Mouse (Mus musculus) embryonic facial prominence, embryonic 13.5 days (tissue): ENCODE data around the gene Tppp3. TPM values are rescaled to one million over a fixed set of nuclear protein-coding genes. Genes with fewer than 3 reads are reported as not detected.

Experiments used
- ATAC-seq: fragments of 200-750 bp; cut with Nextera tagmentation; 2 replicates; pipeline ENCODE4 v1.8.0; 2017; ENCODE audit warnings: low read depth; ENCODE audit not compliant: insufficient number of reproducible peaks, insufficient read depth, low FRiP score, low TSS enrichment
- H3K27ac ChIP-seq: fragments of 300-500 bp; sonication (generic); 2 replicates; pipeline ENCODE4 v1.5.1; 2015; ENCODE audit warnings: moderate library complexity, mild to moderate bottlenecking, inconsistent platforms
- H3K27me3 ChIP-seq: fragments of 300-500 bp; sonication (generic); 2 replicates; pipeline ENCODE4 v1.6.1; 2015; ENCODE audit warnings: mild to moderate bottlenecking, inconsistent platforms
- H3K36me3 ChIP-seq: fragments of 300-500 bp; sonication (generic); 2 replicates; pipeline ENCODE4 v1.6.1; 2015; ENCODE audit warnings: mild to moderate bottlenecking, inconsistent platforms
- H3K4me1 ChIP-seq: fragments of 300-500 bp; sonication (generic); 2 replicates; pipeline ENCODE4 v1.6.1; 2015; ENCODE audit warnings: inconsistent platforms
- H3K4me2 ChIP-seq: fragments of 300-500 bp; sonication (generic); 2 replicates; pipeline ENCODE4 v1.6.1; 2015; ENCODE audit warnings: moderate library complexity, mild to moderate bottlenecking, inconsistent platforms
- H3K4me3 ChIP-seq: fragments of 300-500 bp; sonication (generic); 2 replicates; pipeline ENCODE4 v1.5.1; 2015; ENCODE audit warnings: mild to moderate bottlenecking, inconsistent platforms
- H3K9ac ChIP-seq: fragments of 300-500 bp; sonication (generic); 2 replicates; pipeline ENCODE4 v1.6.1; 2015; ENCODE audit warnings: mild to moderate bottlenecking, inconsistent platforms
- H3K9me3 ChIP-seq: fragments of 300-500 bp; sonication (generic); 2 replicates; pipeline ENCODE4 v1.6.1; 2016; ENCODE audit warnings: inconsistent platforms
- WGBS: fragments of 180-500 bp; shearing (Covaris S2); methylation state at CpG from one replicate; pipeline ENCODE4 v1.1.7; 2015; ENCODE audit warnings: mixed read lengths; 5-methylcytosine and 5-hydroxymethylcytosine counted together
- polyA plus RNA-seq: library from polyadenylated mRNA; unstranded; fragments of >200 nt; fragmentation: Nextera tagmentation; extraction: Ambion mirVana; gene quantifications from 2 replicates; pipeline ENCODE4 v1.2.1, GENCODE M21; 2015

Gene Tppp3
- polyA plus RNA-seq, 1 experiment from 2014 or later = 23.1 TPM

DNA sequence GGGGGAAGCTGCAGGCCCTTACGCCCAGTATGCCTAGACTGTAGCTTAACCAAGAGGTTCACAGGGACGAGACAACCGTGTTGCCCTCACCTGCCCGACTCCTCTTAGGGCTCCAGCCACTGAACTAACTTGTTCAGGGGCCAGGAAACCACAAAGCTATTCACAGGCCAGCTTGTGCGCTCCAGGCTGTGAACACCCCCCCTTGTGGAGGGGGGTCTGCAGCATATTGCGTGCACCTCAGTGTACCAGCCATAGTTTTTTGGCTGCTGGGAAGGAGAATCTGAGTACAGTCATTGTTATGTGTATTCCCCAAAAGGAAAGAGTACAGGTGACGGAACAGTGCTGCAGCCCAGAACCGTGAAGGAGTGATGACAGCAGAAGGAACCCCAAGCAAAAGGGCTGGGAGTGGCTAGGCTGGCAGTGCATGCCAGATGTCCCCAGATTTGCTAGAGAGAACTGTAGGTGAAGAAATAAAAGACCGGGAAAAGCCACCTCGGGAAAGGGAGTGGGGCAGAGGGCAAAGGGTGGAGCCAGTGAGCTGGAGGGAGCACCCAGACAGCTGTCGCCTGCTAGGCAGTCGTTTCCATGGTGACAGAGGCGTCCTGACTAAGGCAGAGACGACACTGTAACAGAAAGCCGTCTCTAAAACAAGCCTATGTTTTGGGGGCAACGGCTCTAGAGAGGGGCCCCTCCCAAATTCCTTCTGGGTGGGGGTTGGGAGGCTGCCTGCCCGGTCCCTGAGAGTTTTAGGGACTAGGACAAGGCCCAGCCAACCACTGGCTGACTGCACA lies 2.7 kb upstream of the Tppp3 start:
- no peak for ATAC-seq
- Histone ChIP-seq H3K4me1 (peaks cover 42% of the 10 kb centered on the region), H3K27me3 (peaks cover 57% of the 10 kb centered on the region), H3K9me3 (no peaks in the 10 kb centered on the region), H3K36me3 (peaks cover 50% of the 10 kb centered on the region), H3K9ac (peak overlapping the region; percentile 49; the same call in 1 of the 2 replicates), H3K4me3 (no peak overlapping the region), H3K27ac (no peak overlapping the region), H3K4me2 (no peak overlapping the region)
- WGBS = 24% methylated on average over 17 of the region's 17 CpGs

DNA sequence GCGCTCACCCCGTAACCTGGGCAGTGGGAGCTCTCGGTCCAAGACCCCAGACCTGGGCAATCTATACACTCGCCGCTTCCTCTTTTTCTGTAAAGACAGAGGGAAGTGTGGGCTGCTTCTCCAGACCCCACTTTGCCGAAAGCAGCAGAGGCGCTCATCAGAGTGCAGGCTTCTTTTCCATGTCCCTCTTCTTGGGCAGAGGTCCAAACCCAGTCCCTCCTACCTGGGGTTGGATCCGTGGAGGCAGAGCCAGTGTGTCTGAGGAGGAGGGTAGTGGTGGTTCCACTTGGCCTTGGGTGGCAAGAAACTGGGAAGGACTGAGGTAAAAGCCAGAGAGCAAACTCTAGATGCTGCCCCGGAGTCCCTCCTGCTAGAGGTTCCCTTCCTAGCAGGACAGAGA lies 1.7 kb upstream of the Tppp3 start:
- Histone ChIP-seq H3K36me3 (peaks cover 41% of the 10 kb centered on the region), H3K4me2 (no peak overlapping the region), H3K4me1 (peaks cover 46% of the 10 kb centered on the region), H3K27me3 (peaks cover 57% of the 10 kb centered on the region), H3K27ac (no peak overlapping the region), H3K9ac (no peak overlapping the region), H3K4me3 (no peak overlapping the region), H3K9me3 (no peaks in the 10 kb centered on the region)
- WGBS = 53% methylated on average over 9 of the region's 9 CpGs
- ATAC-seq = no peak

DNA sequence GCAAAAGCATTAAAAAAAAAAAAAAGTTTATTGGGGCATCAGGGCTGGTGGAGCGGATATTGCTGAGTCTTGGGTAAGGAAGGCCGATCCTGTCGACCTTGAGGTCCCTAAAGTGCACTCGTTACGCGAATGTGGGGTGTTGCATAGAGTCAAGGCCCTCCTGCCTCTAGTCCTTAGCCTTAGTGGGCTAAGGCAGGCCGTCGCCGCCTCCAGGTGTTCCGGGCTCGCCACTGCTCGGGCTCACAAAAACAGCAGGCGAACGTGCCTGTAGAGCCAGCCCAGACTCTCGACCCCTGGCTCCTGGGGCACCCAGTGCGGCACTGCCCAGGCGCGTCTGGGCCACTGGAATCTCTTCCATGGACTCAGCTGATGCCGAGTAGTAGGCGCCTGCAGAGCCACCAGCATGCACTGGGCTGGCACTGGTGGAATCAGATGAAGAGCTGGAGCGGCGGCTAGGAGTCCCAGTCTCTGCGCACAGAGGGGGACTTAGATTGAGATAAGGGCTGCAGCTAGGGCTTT lies 1.1 kb upstream of the Tppp3 start:
- peaks cover 57% of the 10 kb centered on the region for H3K27me3 ChIP-seq
- no peak overlapping the region for H3K4me3 ChIP-seq
- no peak for ATAC-seq
- no peaks in the 10 kb centered on the region for H3K9me3 ChIP-seq
- WGBS = 32% methylated on average over 23 of the region's 23 CpGs
- H3K36me3 ChIP-seq = peaks cover 39% of the 10 kb centered on the region
- peaks cover 46% of the 10 kb centered on the region for H3K4me1 ChIP-seq
- no peak overlapping the region for H3K27ac ChIP-seq
- no peak overlapping the region for H3K4me2 ChIP-seq
- no peak overlapping the region for H3K9ac ChIP-seq

DNA sequence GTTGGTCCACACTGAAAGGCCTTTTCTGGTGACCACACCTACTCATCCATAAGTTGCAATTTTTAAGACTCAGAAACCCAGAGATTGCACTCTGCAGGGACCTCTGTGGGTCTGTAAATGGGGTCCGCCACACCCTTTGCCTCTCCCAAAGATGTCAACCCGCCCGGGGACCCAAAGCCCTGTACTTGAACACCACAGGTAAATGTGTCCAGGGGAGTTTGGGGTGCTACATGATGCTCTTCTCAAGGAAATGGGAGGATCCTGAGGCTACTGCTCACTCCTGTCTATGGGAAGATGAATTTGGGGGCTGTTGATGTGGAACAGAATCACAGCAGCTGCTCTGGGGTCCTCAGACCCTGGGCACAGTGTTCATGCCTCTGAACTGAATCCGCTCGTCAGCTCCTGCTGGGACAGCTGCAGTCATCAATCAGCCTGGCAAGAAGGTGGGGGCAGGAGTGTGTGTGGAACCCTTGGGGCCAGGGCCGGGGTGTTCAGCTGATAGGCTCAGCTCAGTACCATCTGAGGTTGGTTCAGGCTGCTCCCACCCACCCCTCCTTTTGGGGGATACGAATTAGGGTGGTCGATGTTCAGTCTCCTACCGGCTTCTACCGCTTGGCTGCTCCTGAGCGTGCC lies 529 bp downstream of the Tppp3 start:
- Histone ChIP-seq H3K4me2 (peak overlapping the region; percentile 67), H3K4me1 (peaks cover 46% of the 10 kb centered on the region), H3K9ac (peak overlapping the region; percentile 62), H3K36me3 (peaks cover 33% of the 10 kb centered on the region), H3K27ac (no peak overlapping the region), H3K4me3 (peak overlapping the region; percentile 38), H3K27me3 (peaks cover 55% of the 10 kb centered on the region), H3K9me3 (no peaks in the 10 kb centered on the region)
- WGBS = 20% methylated on average over 11 of the region's 11 CpGs
- peak; percentile 38 for ATAC-seq

GRCm38 (mm10) chr8:105470262-105470661 lies 1.1 kb downstream of the Tppp3 start:
- H3K9me3 ChIP-seq = no peaks in the 10 kb centered on the region
- WGBS = 78% methylated on average over 5 of the region's 5 CpGs
- H3K27ac ChIP-seq = no peak overlapping the region
- no peak for ATAC-seq
- H3K4me3 ChIP-seq = no peak overlapping the region
- H3K4me2 ChIP-seq = peak overlapping the region; percentile 67; the same call in 1 of the 2 replicates
- peaks cover 49% of the 10 kb centered on the region for H3K27me3 ChIP-seq
- peaks cover 27% of the 10 kb centered on the region for H3K36me3 ChIP-seq
- no peak overlapping the region for H3K9ac ChIP-seq
- peaks cover 46% of the 10 kb centered on the region for H3K4me1 ChIP-seq

- Histone ChIP-seq H3K27ac (no peak overlapping the region), H3K4me2 (0 out of 2 replicates have a peak overlapping the region, but pooled peaks have one; percentile 67)
Measured at GRCm38 (mm10) chr8:105469816-105470215, 1.5 kb downstream of the Tppp3 start.

DNA sequence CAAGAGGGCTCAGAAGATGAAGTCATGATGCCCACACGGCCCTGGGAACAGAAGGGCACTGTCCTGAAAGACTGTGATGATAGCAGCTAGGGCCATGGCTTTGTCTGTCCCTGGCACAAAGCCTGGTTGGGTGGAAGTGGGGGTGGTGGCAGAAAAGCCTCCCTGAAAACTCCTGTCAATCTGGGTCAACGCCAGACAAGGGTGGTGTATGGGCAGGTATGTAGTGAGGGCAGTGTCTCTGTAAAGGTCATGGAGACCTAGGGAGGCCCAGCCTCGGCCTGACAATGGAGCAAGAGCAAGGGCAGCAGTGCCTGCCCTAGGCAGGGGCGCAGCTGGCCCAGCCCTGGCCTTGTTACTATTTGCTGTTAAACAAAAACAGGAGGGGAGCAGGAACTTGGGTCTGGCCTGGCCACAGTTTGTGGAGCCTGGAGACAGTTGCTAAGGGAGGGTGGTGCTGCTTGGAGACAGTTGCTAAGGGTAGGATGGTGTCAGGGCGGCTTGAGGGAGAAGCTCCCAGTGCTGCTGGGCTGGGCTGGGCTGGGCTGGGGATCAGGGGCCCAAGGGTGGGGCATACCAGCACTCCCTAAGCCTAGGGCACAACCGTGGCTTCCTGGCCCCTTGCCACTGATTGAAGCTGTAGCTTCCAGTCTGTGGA lies 2.2 kb downstream of the Tppp3 start:
- Histone ChIP-seq H3K36me3 (peaks cover 20% of the 10 kb centered on the region), H3K4me3 (no peak overlapping the region), H3K4me1 (peaks cover 38% of the 10 kb centered on the region), H3K27ac (no peak overlapping the region), H3K27me3 (peaks cover 39% of the 10 kb centered on the region), H3K9me3 (no peaks in the 10 kb centered on the region), H3K4me2 (no peak overlapping the region), H3K9ac (no peak overlapping the region)
- ATAC-seq = peak; percentile 21; the same call in 1 of the 2 replicates
- 44% methylated on average over 6 of the region's 6 CpGs for WGBS

More at GRCm38 (mm10) chr8:105469816-105470215, 1.5 kb downstream of the Tppp3 start:
- Histone ChIP-seq H3K4me3 (no peak overlapping the region), H3K9me3 (no peaks in the 10 kb centered on the region), H3K4me1 (peaks cover 43% of the 10 kb centered on the region), H3K36me3 (peaks cover 25% of the 10 kb centered on the region), H3K27me3 (peaks cover 45% of the 10 kb centered on the region), H3K9ac (no peak overlapping the region)
- no peak for ATAC-seq
- WGBS = 90% methylated on average over 5 of the region's 5 CpGs

DNA sequence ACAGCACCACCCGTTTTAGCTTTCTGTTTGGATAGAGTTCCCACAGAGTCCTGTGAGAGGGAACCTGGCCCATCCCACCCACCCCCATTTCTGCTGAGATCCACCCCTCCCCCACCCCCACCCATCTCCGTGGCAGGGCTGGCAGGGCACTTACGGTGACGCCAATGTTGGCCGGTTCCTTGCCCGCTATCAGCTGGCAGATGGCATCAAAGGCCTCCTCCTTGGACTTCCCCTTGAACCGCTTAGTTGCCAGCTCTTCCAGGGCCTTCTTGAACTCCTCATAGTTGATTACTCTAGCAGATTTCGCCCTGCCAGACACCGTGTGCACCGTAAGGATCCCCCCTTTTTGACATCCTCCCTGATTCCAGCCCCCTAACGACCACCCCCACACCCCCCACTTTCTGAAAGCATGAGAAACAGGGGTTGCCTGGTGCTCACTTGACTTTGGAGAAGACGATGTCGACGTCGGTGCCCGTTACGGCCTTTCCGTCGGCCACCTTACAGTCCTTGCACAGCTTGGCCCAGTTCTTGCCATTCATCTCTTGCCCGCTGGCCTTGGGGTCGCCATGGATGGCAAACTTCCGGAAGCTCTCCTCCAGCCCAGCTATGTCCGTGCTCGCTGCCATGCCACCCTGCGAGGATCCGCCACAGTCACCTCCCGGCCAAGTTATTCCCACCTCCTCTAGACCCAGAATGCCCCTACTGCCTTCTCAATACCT lies 3.2 kb downstream of the Tppp3 start:
- no peak overlapping the region for H3K27ac ChIP-seq
- H3K9ac ChIP-seq = no peak overlapping the region
- peaks cover 14% of the 10 kb centered on the region for H3K36me3 ChIP-seq
- H3K4me2 ChIP-seq = no peak overlapping the region
- H3K4me1 ChIP-seq = peaks cover 31% of the 10 kb centered on the region
- 92% methylated on average over 27 of the region's 27 CpGs for WGBS
- ATAC-seq = no peak
- no peak overlapping the region for H3K4me3 ChIP-seq
- no peaks in the 10 kb centered on the region for H3K9me3 ChIP-seq
- H3K27me3 ChIP-seq = peaks cover 29% of the 10 kb centered on the region

DNA sequence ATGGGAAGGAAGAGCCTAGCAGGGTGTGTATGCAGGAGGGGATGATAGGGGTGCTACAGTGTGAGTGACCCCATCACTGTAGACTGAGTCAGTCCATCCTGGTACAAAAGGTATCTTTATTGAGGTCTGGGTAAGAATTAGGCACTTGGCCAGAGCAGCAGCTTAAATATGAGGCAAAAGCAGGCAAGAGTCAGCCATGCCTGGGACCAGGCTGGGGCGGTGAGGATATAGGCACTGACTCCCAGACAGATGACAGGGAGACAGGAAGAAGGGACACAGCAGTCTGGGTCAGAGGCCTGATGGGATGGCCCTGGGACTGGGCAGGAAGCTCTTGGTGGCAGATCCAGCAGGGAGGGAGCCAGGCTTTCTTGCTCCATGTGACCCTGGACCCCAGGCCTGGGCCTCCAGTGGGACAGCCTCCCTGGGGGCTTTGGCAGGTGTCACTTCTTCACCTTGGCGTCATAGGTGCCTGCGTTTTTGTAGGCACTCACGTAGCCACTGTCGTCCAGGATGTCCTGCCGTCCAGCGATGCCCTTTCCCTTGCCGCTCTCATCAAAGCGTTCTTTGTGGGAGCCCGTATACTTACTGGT lies 3.8 kb downstream of the Tppp3 start:
- Histone ChIP-seq H3K4me2 (no peak overlapping the region), H3K4me3 (no peak overlapping the region), H3K27ac (no peak overlapping the region), H3K4me1 (peaks cover 31% of the 10 kb centered on the region), H3K27me3 (peaks cover 23% of the 10 kb centered on the region), H3K9me3 (no peaks in the 10 kb centered on the region), H3K36me3 (peaks cover 7% of the 10 kb centered on the region; the same call in 1 of the 2 replicates), H3K9ac (no peak overlapping the region)
- ATAC-seq = no peak
- WGBS = 93% methylated on average over 10 of the region's 10 CpGs

DNA sequence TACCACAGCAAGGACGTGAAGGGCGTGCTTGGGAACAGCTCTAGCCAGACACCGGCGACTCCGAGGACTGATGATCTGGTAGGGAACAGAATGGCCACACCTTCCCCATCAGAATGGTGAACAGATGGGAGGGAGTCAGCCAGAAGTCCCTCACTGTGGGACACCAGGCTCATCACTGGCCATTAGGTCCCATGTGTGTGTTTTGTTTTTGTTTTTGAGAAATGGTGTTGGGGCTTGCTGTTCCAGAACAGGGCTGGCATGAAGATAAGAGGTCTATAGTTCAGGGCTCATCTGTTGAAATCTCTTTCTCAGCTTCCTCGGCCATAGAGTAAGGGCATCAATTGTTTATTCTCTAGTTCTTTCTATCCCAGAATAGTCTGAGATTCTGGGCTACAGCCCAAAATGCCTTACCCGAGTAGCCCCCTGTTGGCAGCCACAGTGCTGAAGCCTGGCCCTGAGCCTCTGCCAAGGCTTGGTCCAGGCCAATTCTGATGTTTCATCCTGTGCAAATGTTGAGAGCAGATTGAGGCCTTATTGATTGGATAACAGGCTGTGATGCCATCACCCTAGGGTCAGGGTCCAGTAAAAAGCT lies 4.5 kb downstream of the Tppp3 start:
- Histone ChIP-seq H3K4me1 (peaks cover 31% of the 10 kb centered on the region), H3K4me3 (no peak overlapping the region), H3K27me3 (peaks cover 18% of the 10 kb centered on the region), H3K9me3 (no peaks in the 10 kb centered on the region), H3K27ac (no peak overlapping the region), H3K36me3 (0 out of 2 replicates have a peak, but pooled peaks cover 6% of the 10 kb centered on the region), H3K4me2 (no peak overlapping the region), H3K9ac (no peak overlapping the region)
- ATAC-seq = no peak
- 75% methylated on average over 7 of the region's 7 CpGs for WGBS
